In genomic region chr3:81102877-81103420, GRCm38 (mm10) we compare ENCODE assay signal across 15 mouse cellular contexts.
DNase-seq lines count a peak whose midpoint lies in the region; ATAC-seq and TF ChIP-seq lines count a peak whose summit lies in the region.
"Had no signal": no experiment of that assay in that cellular context is flagged by ENCODE, and none has a peak within 500 bp of the region (broad histone marks: within the 10 kb centered on the region; RNA-seq: fewer than 3 reads in every experiment).

No protein-coding gene starts in this region.

- H3K4me3 ChIP-seq in forebrain, postnatal 0 days (ENCODE audit: low read depth, low read length), result no peak overlapping the region
- no peak overlapping the region for H3K4me3 ChIP-seq in forebrain, embryonic 10.5 days
- H3K4me3 ChIP-seq in liver, adult 2 months (ENCODE audit: insufficient read depth, low read depth, low read length), result no peak overlapping the region
- no peak overlapping the region for H3K4me3 ChIP-seq in liver, embryonic 12.5 days
- no peak overlapping the region for H3K4me3 ChIP-seq in kidney, embryonic 16.5 days (ENCODE audit: low read length)
- H3K4me3 ChIP-seq in myocyte, result no peak overlapping the region
- no peak overlapping the region for H3K4me3 ChIP-seq in intestine, postnatal 0 days (ENCODE audit: low read depth, low read length)
- H3K4me3 ChIP-seq: limb, embryonic 15.5 days; lung, embryonic 15.5 days; neural tube, embryonic 13.5 days had no signal

- H3K27me3 ChIP-seq in forebrain, postnatal 0 days (ENCODE audit: insufficient read depth, low read length), result no peaks in the 10 kb centered on the region
- H3K27me3 ChIP-seq in forebrain, embryonic 10.5 days (ENCODE audit: poor library complexity, severe bottlenecking), result no peaks in the 10 kb centered on the region
- no peaks in the 10 kb centered on the region for H3K27me3 ChIP-seq in liver, adult 2 months (ENCODE audit: control insufficient read depth, insufficient read depth, low read length)
- H3K27me3 ChIP-seq in liver, embryonic 12.5 days (replicated peaks), result no peaks in the 10 kb centered on the region
- H3K27me3 ChIP-seq in kidney, embryonic 16.5 days (ENCODE audit: insufficient read depth, low read length), result no peaks in the 10 kb centered on the region
- H3K27me3 ChIP-seq in myocyte (ENCODE audit: control insufficient read depth, insufficient read depth, insufficient read length), result no peaks in the 10 kb centered on the region
- H3K27me3 ChIP-seq in intestine, postnatal 0 days (replicated peaks; ENCODE audit: control insufficient read depth, insufficient read depth, low read length), result no peaks in the 10 kb centered on the region
- H3K27me3 ChIP-seq: limb, embryonic 15.5 days; lung, embryonic 15.5 days; neural tube, embryonic 13.5 days had no signal

- TF ChIP-seq POLR2A in liver, adult 2 months (IDR thresholded peaks at IDR 0.05; ENCODE audit: extremely low read depth, insufficient read depth, low read length), result no peak
- TF ChIP-seq POLR2A in myocyte (IDR thresholded peaks at IDR 0.05; ENCODE audit: insufficient read length, low read depth), result no peak

- no peaks in the 10 kb centered on the region for H3K9me3 ChIP-seq in forebrain, postnatal 0 days (ENCODE audit: low read length)
- no peaks in the 10 kb centered on the region for H3K9me3 ChIP-seq in forebrain, embryonic 10.5 days
- no peaks in the 10 kb centered on the region for H3K9me3 ChIP-seq in liver, embryonic 12.5 days (replicated peaks)
- H3K9me3 ChIP-seq in kidney, embryonic 16.5 days (ENCODE audit: low read length), result no peaks in the 10 kb centered on the region
- H3K9me3 ChIP-seq in intestine, postnatal 0 days (ENCODE audit: control insufficient read depth), result no peaks in the 10 kb centered on the region
- H3K9me3 ChIP-seq: limb, embryonic 15.5 days; lung, embryonic 15.5 days; neural tube, embryonic 13.5 days had no signal

- no peak for ATAC-seq in forebrain, postnatal 0 days
- ATAC-seq in liver, embryonic 12.5 days, result no peak
- peak; percentile 13; the same call in 1 of the 2 replicates for ATAC-seq in kidney, embryonic 16.5 days (ENCODE audit: low FRiP score, low TSS enrichment)
- no peak for ATAC-seq in intestine, postnatal 0 days

- no peak overlapping the region for H3K9ac ChIP-seq in forebrain, postnatal 0 days
- H3K9ac ChIP-seq in liver, adult 2 months (ENCODE audit: low read depth, low read length), result no peak overlapping the region
- H3K9ac ChIP-seq in liver, embryonic 12.5 days, result no peak overlapping the region
- no peak overlapping the region for H3K9ac ChIP-seq in kidney, embryonic 16.5 days (replicated peaks; ENCODE audit: low read length)
- H3K9ac ChIP-seq in intestine, postnatal 0 days (ENCODE audit: low read depth, low read length), result no peak overlapping the region
- H3K9ac ChIP-seq: limb, embryonic 15.5 days; lung, embryonic 15.5 days; neural tube, embryonic 13.5 days had no signal

- H3K36me3 ChIP-seq in forebrain, postnatal 0 days (ENCODE audit: insufficient read depth), result no peaks in the 10 kb centered on the region
- no peaks in the 10 kb centered on the region for H3K36me3 ChIP-seq in forebrain, embryonic 10.5 days (replicated peaks)
- H3K36me3 ChIP-seq in liver, adult 2 months (ENCODE audit: control insufficient read depth, insufficient read depth, low read length), result no peaks in the 10 kb centered on the region
- H3K36me3 ChIP-seq in liver, embryonic 12.5 days, result no peaks in the 10 kb centered on the region
- H3K36me3 ChIP-seq in kidney, embryonic 16.5 days (ENCODE audit: insufficient read depth, low read length), result no peaks in the 10 kb centered on the region
- no peaks in the 10 kb centered on the region for H3K36me3 ChIP-seq in myocyte (ENCODE audit: control insufficient read depth, insufficient read depth)
- no peaks in the 10 kb centered on the region for H3K36me3 ChIP-seq in intestine, postnatal 0 days (ENCODE audit: control insufficient read depth, insufficient read depth)
- H3K36me3 ChIP-seq: limb, embryonic 15.5 days; lung, embryonic 15.5 days; neural tube, embryonic 13.5 days had no signal

- H3K79me2 ChIP-seq in liver, adult 2 months (ENCODE audit: control insufficient read depth, insufficient read depth, low read length), result no peaks in the 10 kb centered on the region; the same call in 1 of the 2 replicates
- peaks cover 84% of the 10 kb centered on the region for H3K79me2 ChIP-seq in myocyte (ENCODE audit: control insufficient read depth, insufficient read depth)

- peak; percentile 28 for DNase-seq in forebrain, postnatal 0 days
- no peak for DNase-seq in forebrain, embryonic 10.5 days (ENCODE audit: extremely low spot score, low spot score)
- peak; percentile 94 for DNase-seq in liver, adult 2 months (ENCODE audit: extremely low read depth, low read depth, low spot score)
- DNase-seq in layer of hippocampus, postnatal 25 days (ENCODE audit: extremely low spot score in 1 of 2, low spot score in 1 of 2), result no peak
- DNase-seq: adrenal gland, postnatal 10 days; cerebellum, postnatal 25 days; layer of hippocampus, postnatal 36 days; thymus, adult 18-20 months had no signal

- H3K4me1 ChIP-seq in forebrain, postnatal 0 days (ENCODE audit: insufficient read depth), result peaks cover 4% of the 10 kb centered on the region; the same call in 1 of the 2 replicates
- H3K4me1 ChIP-seq in forebrain, embryonic 10.5 days, result peaks cover 15% of the 10 kb centered on the region
- H3K4me1 ChIP-seq in liver, adult 2 months (ENCODE audit: control insufficient read depth, insufficient read depth, low read length), result peaks cover 24% of the 10 kb centered on the region
- no peaks in the 10 kb centered on the region for H3K4me1 ChIP-seq in liver, embryonic 12.5 days
- peaks cover 21% of the 10 kb centered on the region for H3K4me1 ChIP-seq in kidney, embryonic 16.5 days (ENCODE audit: insufficient read depth, low read length)
- H3K4me1 ChIP-seq in intestine, postnatal 0 days (replicated peaks; ENCODE audit: control insufficient read depth, insufficient read depth, low read length), result no peaks in the 10 kb centered on the region
- H3K4me1 ChIP-seq: limb, embryonic 15.5 days had no signal

- TF ChIP-seq CTCF in forebrain, postnatal 0 days (IDR thresholded peaks at IDR 0.05; ENCODE audit: low read depth), result no peak
- no peak for TF ChIP-seq CTCF in liver, adult 2 months (IDR thresholded peaks at IDR 0.05; ENCODE audit: low read depth, low read length)
- TF ChIP-seq CTCF in intestine, postnatal 0 days (IDR thresholded peaks at IDR 0.05; ENCODE audit: low read depth), result no peak

- no peak overlapping the region for H3ac ChIP-seq in myocyte (ENCODE audit: control insufficient read depth, insufficient read length)

- H3K4me2 ChIP-seq in forebrain, postnatal 0 days (ENCODE audit: low read depth), result no peak overlapping the region
- no peak overlapping the region for H3K4me2 ChIP-seq in liver, embryonic 12.5 days
- H3K4me2 ChIP-seq in kidney, embryonic 16.5 days (replicated peaks; ENCODE audit: low read depth, low read length), result no peak overlapping the region
- H3K4me2 ChIP-seq in myocyte (ENCODE audit: low read depth), result peak overlapping the region; percentile 67
- no peak overlapping the region for H3K4me2 ChIP-seq in intestine, postnatal 0 days (replicated peaks; ENCODE audit: low read depth)
- H3K4me2 ChIP-seq: limb, embryonic 15.5 days; lung, embryonic 15.5 days; neural tube, embryonic 13.5 days had no signal

- 20% methylated on average over 5 of the region's 5 CpGs for WGBS in forebrain, postnatal 0 days
- WGBS in forebrain, embryonic 10.5 days, result 82% methylated on average over 5 of the region's 5 CpGs
- 24% methylated on average over 5 of the region's 5 CpGs for WGBS in liver, adult 2 months
- WGBS in liver, embryonic 12.5 days (ENCODE audit: insufficient replicate concordance), result 64% methylated on average over 5 of the region's 5 CpGs
- WGBS in kidney, embryonic 16.5 days, result 50% methylated on average over 5 of the region's 5 CpGs
- WGBS in intestine, postnatal 0 days, result 52% methylated on average over 5 of the region's 5 CpGs

- 0 out of 2 replicates have a peak overlapping the region, but pooled peaks have one; percentile 10 for H3K27ac ChIP-seq in forebrain, postnatal 0 days (ENCODE audit: low read depth, low read length)
- no peak overlapping the region for H3K27ac ChIP-seq in forebrain, embryonic 10.5 days
- peak overlapping the region; percentile 73 for H3K27ac ChIP-seq in liver, adult 2 months (replicated peaks; ENCODE audit: insufficient read depth, low read depth, low read length)
- H3K27ac ChIP-seq in liver, embryonic 12.5 days, result no peak overlapping the region
- H3K27ac ChIP-seq in kidney, embryonic 16.5 days (ENCODE audit: low read length), result peak overlapping the region; percentile 80
- H3K27ac ChIP-seq in intestine, postnatal 0 days (ENCODE audit: low read depth, low read length), result no peak overlapping the region
- H3K27ac ChIP-seq: limb, embryonic 15.5 days; lung, embryonic 15.5 days; neural tube, embryonic 13.5 days had no signal

TF ChIP-seq in myocyte, 11 proteins besides CTCF, POLR2A, EP300 and RAD21:
- TF ChIP-seq MAX (IDR thresholded peaks at IDR 0.05; ENCODE audit: low read depth) (no peak), MYOD1 (IDR thresholded peaks at IDR 0.05; ENCODE audit: control insufficient read depth in 1 of 3, insufficient read length in 2 of 3, low read depth in 2 of 3) (no peak), TCF12 (IDR thresholded peaks at IDR 0.05; ENCODE audit: insufficient read depth, poor library complexity, severe bottlenecking) (no peak), REST (IDR thresholded peaks at IDR 0.05; ENCODE audit: insufficient read depth, insufficient read length) (no peak), TCF3 (IDR thresholded peaks at IDR 0.05; ENCODE audit: insufficient read length, low read depth) (no peak), USF1 (IDR thresholded peaks at IDR 0.05; ENCODE audit: low read depth) (no peak), SRF (IDR thresholded peaks at IDR 0.05; ENCODE audit: control insufficient read depth, insufficient read length, low read depth) (no peak)
TF ChIP-seq in myocyte: peak in this region for 0.

Comparison
In these comparisons a context has a peak if more than half of its experiments do, and no peak if none do; other contexts are left out.
1. DNase-seq: peak in forebrain, postnatal 0 days (single experiment) and liver, adult 2 months (single experiment); none in forebrain, embryonic 10.5 days (single experiment) and layer of hippocampus, postnatal 25 days (0 of 2).
2. H3K27ac ChIP-seq: peak in forebrain, postnatal 0 days (single experiment), liver, adult 2 months (single experiment) and kidney, embryonic 16.5 days (single experiment); none in forebrain, embryonic 10.5 days (single experiment), liver, embryonic 12.5 days (single experiment) and intestine, postnatal 0 days (single experiment).